Mouse (Mus musculus): ENCODE results near the gene B3gnt8. TPM values are rescaled to one million over a fixed set of nuclear protein-coding genes. Genes with fewer than 3 reads are reported as not detected.

Gene B3gnt8
- total and polyA plus RNA-seq, 2 experiments from 2014 or later, result 4.6 to 11.3 TPM

DNA sequence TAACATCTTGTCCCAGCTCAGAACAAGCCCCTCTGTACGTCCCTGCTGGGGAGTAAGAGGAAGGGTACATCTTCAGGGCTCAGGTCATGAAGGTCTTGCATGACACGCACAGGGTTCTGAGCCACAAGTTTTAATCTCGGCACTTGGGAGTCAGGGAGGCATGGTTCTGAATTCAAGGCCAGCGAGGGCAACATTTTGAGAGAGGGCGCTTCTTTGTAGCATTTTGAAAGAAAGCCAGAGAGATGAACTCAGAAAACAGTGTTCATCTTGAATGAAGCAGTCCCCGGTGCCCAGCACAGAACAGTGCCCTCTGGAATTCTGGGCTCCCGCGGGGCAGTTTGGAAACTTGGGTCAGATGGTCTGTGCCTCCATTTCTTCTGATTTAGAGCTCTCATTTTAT lies 39.9 kb downstream of the B3gnt8 start:
- no peak for ATAC-seq (ENCODE audit: insufficient read depth, low read depth)
- 92% methylated on average over 8 of the region's 8 CpGs for WGBS

DNA sequence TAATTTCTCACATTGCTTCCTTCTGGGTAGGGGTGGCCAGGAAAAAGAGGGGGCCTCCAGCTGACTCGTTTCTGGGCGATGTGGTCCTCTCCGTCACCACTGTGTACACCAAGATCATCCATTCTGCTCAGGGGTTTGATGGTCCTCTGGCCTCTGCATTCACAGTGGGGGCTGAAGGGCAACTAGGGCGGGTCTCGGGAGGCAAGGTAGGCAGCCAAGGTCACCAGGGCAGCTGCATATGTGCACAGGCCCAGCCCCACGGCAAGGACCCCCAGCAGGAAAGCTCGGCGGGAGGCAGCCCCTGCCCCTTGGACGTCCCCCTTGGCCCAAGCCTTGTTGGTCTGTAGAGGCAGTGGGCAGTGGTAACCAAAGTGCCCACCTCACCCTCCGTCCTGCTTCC lies 42.7 kb downstream of the B3gnt8 start:
- Histone ChIP-seq H3K9me3 (replicated peaks; ENCODE audit: control insufficient read depth, low read length) (no peaks in the 10 kb centered on the region), H3K4me1 (ENCODE audit: control insufficient read depth, insufficient read depth) (no peaks in the 10 kb centered on the region), H3K4me3 (ENCODE audit: low read depth, low read length) (no peak overlapping the region), H3K9ac (replicated peaks; ENCODE audit: low read depth, low read length) (no peak overlapping the region), H3K4me2 (ENCODE audit: low read depth, low read length) (no peak overlapping the region), H3K36me3 (replicated peaks; ENCODE audit: control insufficient read depth, insufficient read depth, low read length) (peaks cover 41% of the 10 kb centered on the region), H3K27me3 (ENCODE audit: control insufficient read depth, insufficient read depth, low read length) (peaks cover 9% of the 10 kb centered on the region; the same call in 1 of the 2 replicates), H3K27ac (ENCODE audit: low read depth) (no peak overlapping the region)
- WGBS, result 88% methylated on average over 10 of the region's 10 CpGs
- ATAC-seq (ENCODE audit: insufficient read depth, low read depth), result no peak
- DNase-seq (ENCODE audit: low spot score), result no peak
- TF ChIP-seq CTCF (IDR thresholded peaks at IDR 0.05; ENCODE audit: low read depth), result no peak

More for the DNA sequence above, 39.9 kb downstream of the B3gnt8 start:
- peaks cover 47% of the 10 kb centered on the region for H3K36me3 ChIP-seq (replicated peaks; ENCODE audit: control insufficient read depth, insufficient read depth, low read length)
- H3K27me3 ChIP-seq (ENCODE audit: control insufficient read depth, insufficient read depth, low read length), result no peaks in the 10 kb centered on the region
- TF ChIP-seq EP300 (IDR thresholded peaks at IDR 0.05; ENCODE audit: low read depth) (no peak), CTCF (IDR thresholded peaks at IDR 0.05; ENCODE audit: low read depth) (no peak)
- H3K27ac ChIP-seq (ENCODE audit: low read depth), result no peak overlapping the region
- H3K9me3 ChIP-seq (replicated peaks; ENCODE audit: control insufficient read depth, low read length), result no peaks in the 10 kb centered on the region
- no peak overlapping the region for H3K4me3 ChIP-seq (ENCODE audit: low read depth, low read length)
- H3K4me1 ChIP-seq (ENCODE audit: control insufficient read depth, insufficient read depth), result no peaks in the 10 kb centered on the region
- H3K9ac ChIP-seq (replicated peaks; ENCODE audit: low read depth, low read length), result no peak overlapping the region
- H3K4me2 ChIP-seq (ENCODE audit: low read depth, low read length), result no peak overlapping the region
- DNase-seq (ENCODE audit: low spot score), result no peak

DNA sequence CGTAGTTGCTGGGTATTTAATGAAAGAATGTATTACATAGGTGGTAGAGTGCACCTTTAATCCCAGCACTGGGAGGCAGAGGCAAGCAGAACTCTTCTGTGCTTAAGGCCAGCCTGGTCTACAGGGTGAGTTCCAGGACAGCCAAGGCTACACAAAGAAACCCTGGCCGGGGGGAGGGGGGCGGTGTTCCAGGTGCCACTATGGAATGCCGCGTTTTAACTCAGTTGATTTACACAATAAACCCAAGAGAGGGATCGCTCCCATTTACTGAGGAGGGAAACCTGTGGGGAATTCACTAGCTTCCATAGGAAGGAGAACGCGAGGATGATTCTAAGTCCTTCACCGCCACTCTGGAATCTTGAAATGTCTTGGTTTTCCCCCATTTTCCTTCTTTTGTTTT lies 43.2 kb downstream of the B3gnt8 start:
- no peak overlapping the region for H3K4me3 ChIP-seq (ENCODE audit: low read depth, low read length)
- no peak for ATAC-seq (ENCODE audit: insufficient read depth, low read depth)
- peaks cover 36% of the 10 kb centered on the region for H3K36me3 ChIP-seq (replicated peaks; ENCODE audit: control insufficient read depth, insufficient read depth, low read length)
- H3K4me1 ChIP-seq (ENCODE audit: control insufficient read depth, insufficient read depth), result no peaks in the 10 kb centered on the region
- DNase-seq (ENCODE audit: low spot score), result no peak
- no peak overlapping the region for H3K9ac ChIP-seq (replicated peaks; ENCODE audit: low read depth, low read length)
- no peak overlapping the region for H3K4me2 ChIP-seq (ENCODE audit: low read depth, low read length)
- H3K9me3 ChIP-seq (replicated peaks; ENCODE audit: control insufficient read depth, low read length), result no peaks in the 10 kb centered on the region
- peaks cover 14% of the 10 kb centered on the region; the same call in 1 of the 2 replicates for H3K27me3 ChIP-seq (ENCODE audit: control insufficient read depth, insufficient read depth, low read length)
- WGBS, result 82% methylated on average over 9 of the region's 9 CpGs
- H3K27ac ChIP-seq (ENCODE audit: low read depth), result no peak overlapping the region
- TF ChIP-seq EP300 (IDR thresholded peaks at IDR 0.05; ENCODE audit: low read depth) (no peak), CTCF (IDR thresholded peaks at IDR 0.05; ENCODE audit: low read depth) (no peak)

DNA sequence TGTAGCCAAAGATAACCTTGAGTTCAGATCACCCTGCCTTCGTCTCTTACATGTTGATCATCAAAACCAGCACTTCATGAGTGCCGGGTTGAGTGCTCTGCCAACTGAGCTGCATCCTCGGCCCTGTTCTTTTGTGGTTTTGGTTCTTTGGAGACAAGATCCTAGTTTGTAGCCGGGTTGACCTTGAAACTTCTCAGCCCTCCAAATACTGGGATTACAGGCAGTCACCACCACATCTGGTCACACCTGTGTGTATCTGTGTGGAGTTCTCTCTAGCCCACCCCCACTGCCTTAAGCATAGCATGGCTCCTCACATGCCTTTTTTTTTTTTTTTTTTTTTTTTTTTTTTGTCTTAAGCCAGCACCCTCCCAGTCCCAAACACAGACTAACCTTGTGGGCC lies 43.6 kb downstream of the B3gnt8 start:
- ATAC-seq (ENCODE audit: insufficient read depth, low read depth) (no peak), DNase-seq (ENCODE audit: low spot score) (no peak)
- no peak overlapping the region for H3K9ac ChIP-seq (replicated peaks; ENCODE audit: low read depth, low read length)
- peaks cover 31% of the 10 kb centered on the region for H3K36me3 ChIP-seq (replicated peaks; ENCODE audit: control insufficient read depth, insufficient read depth, low read length)
- H3K4me2 ChIP-seq (ENCODE audit: low read depth, low read length), result no peak overlapping the region
- 84% methylated on average over 4 of the region's 4 CpGs for WGBS
- H3K27me3 ChIP-seq (ENCODE audit: control insufficient read depth, insufficient read depth, low read length), result peaks cover 18% of the 10 kb centered on the region; the same call in 1 of the 2 replicates
- no peak overlapping the region for H3K4me3 ChIP-seq (ENCODE audit: low read depth, low read length)
- peaks cover 4% of the 10 kb centered on the region; the same call in 1 of the 2 replicates for H3K4me1 ChIP-seq (ENCODE audit: control insufficient read depth, insufficient read depth)
- H3K27ac ChIP-seq (ENCODE audit: low read depth), result no peak overlapping the region
- H3K9me3 ChIP-seq (replicated peaks; ENCODE audit: control insufficient read depth, low read length), result no peaks in the 10 kb centered on the region
- no peak for TF ChIP-seq EP300 (IDR thresholded peaks at IDR 0.05; ENCODE audit: low read depth)
- no peak for TF ChIP-seq CTCF (IDR thresholded peaks at IDR 0.05; ENCODE audit: low read depth)

DNA sequence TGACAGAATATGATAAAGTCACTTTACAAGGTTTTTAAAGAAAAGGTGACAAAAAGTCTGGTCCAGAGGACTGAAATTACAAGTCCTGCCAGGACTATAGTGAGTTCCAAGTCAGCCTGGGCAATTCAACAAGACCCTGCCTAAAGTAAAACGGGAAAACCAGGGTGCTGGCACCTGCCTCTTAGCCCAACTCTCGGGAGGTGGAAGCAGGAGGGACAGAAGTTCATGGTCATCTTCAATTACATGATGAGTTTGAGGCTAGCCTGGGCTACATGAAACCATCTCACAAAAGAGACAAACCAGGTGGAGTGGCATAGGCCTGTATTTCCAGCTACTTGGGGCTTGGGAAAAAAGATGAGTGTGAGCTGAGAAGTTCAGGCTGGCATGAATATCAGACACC lies 45.2 kb downstream of the B3gnt8 start:
- Histone ChIP-seq H3K4me2 (ENCODE audit: low read depth, low read length) (no peak overlapping the region), H3K27me3 (ENCODE audit: control insufficient read depth, insufficient read depth, low read length) (peaks cover 26% of the 10 kb centered on the region), H3K27ac (ENCODE audit: low read depth) (no peak overlapping the region), H3K4me1 (ENCODE audit: control insufficient read depth, insufficient read depth) (peaks cover 12% of the 10 kb centered on the region; the same call in 1 of the 2 replicates), H3K9ac (replicated peaks; ENCODE audit: low read depth, low read length) (no peak overlapping the region), H3K4me3 (ENCODE audit: low read depth, low read length) (no peak overlapping the region), H3K36me3 (replicated peaks; ENCODE audit: control insufficient read depth, insufficient read depth, low read length) (0 out of 2 replicates have a peak, but pooled peaks cover 17% of the 10 kb centered on the region), H3K9me3 (replicated peaks; ENCODE audit: control insufficient read depth, low read length) (no peaks in the 10 kb centered on the region)
- TF ChIP-seq EP300 (IDR thresholded peaks at IDR 0.05; ENCODE audit: low read depth) (no peak), CTCF (IDR thresholded peaks at IDR 0.05; ENCODE audit: low read depth) (no peak)
- 41% methylated on average over 2 of the region's 2 CpGs for WGBS
- no peak for DNase-seq (ENCODE audit: low spot score)
- ATAC-seq (ENCODE audit: insufficient read depth, low read depth), result no peak

DNA sequence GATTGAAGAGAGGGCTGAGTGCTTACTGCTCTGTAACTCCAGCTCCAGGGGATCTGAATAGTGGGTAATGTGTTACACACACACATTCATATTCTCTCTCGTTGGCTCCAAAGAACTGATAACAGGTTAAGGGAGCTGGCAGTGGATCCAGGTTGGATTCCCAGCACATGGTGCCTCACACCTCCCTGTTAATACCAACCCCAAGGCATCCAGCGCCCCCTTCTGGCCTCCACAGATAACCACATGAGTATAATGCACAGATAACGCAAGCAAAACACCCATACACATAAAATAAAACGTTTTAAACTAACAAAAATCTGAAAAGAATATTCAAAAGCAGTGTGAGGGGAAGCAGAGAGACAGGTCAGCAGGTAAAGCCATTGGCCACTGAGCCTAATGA lies 46.0 kb downstream of the B3gnt8 start:
- WGBS, result 47% methylated on average over 4 of the region's 4 CpGs
- H3K27me3 ChIP-seq (ENCODE audit: control insufficient read depth, insufficient read depth, low read length), result peaks cover 26% of the 10 kb centered on the region
- no peaks in the 10 kb centered on the region for H3K9me3 ChIP-seq (replicated peaks; ENCODE audit: control insufficient read depth, low read length)
- no peak overlapping the region for H3K9ac ChIP-seq (replicated peaks; ENCODE audit: low read depth, low read length)
- no peak overlapping the region for H3K4me2 ChIP-seq (ENCODE audit: low read depth, low read length)
- TF ChIP-seq EP300 (IDR thresholded peaks at IDR 0.05; ENCODE audit: low read depth) (no peak), CTCF (IDR thresholded peaks at IDR 0.05; ENCODE audit: low read depth) (no peak)
- no peak overlapping the region for H3K27ac ChIP-seq (ENCODE audit: low read depth)
- no peak for ATAC-seq (ENCODE audit: insufficient read depth, low read depth)
- no peak for DNase-seq (ENCODE audit: low spot score)
- peaks cover 15% of the 10 kb centered on the region; the same call in 1 of the 2 replicates for H3K4me1 ChIP-seq (ENCODE audit: control insufficient read depth, insufficient read depth)
- H3K36me3 ChIP-seq (replicated peaks; ENCODE audit: control insufficient read depth, insufficient read depth, low read length), result 0 out of 2 replicates have a peak, but pooled peaks cover 10% of the 10 kb centered on the region
- H3K4me3 ChIP-seq (ENCODE audit: low read depth, low read length), result no peak overlapping the region

All from heart, postnatal 0 days (tissue).